Mouse (Mus musculus) megakaryocyte progenitor cell, adult 5-6 weeks (primary cell): ENCODE measurements around the gene Tmem267. TPM values are rescaled to one million over a fixed set of nuclear protein-coding genes. Genes with fewer than 3 reads are reported as not detected.
"Not testable (repeated sequence)": the region's sequence is repeated elsewhere in the genome, so short reads cannot be mapped to it uniquely, and the experiment has no call there.

Experiments used
- ATAC-seq: replicated peaks from 2 replicates; pipeline ENCODE4 v1.8.0; 2016; ENCODE audit warnings: mild to moderate bottlenecking, moderate TSS enrichment, inconsistent platforms; ENCODE audit not compliant: poor library complexity
- total RNA-seq, 2 experiments: library from RNA; stranded (forward) in 1 of 2; stranded (reverse) in 1 of 2; fragments of 157-497, 149-512 nt in 1 of 2; fragments of 200-1000 nt in 1 of 2; gene quantifications; 2 replicates each; pipeline versions ENCODE4 v1.2.3 to v1.2.4; 2015 to 2017

The Tmem267 gene
- total RNA-seq, 2 experiments from 2014 or later: 3.4 to 14.5 TPM

GRCm38 (mm10) chr13:119604322-119604721 lies 116.5 kb downstream of the Tmem267 start:
- not testable (repeated sequence) for ATAC-seq

GRCm38 (mm10) chr13:119618841-119619240 lies 131.0 kb downstream of the Tmem267 start:
- no peak for ATAC-seq

GRCm38 (mm10) chr13:119619735-119620134 lies 131.9 kb downstream of the Tmem267 start:
- ATAC-seq: no peak

GRCm38 (mm10) chr13:119623634-119624033 lies 135.8 kb downstream of the Tmem267 start, which contains the start of gene Ccl28:
Ccl28 (plus strand) TSS chr13:119623819.
- no peak for ATAC-seq

- ATAC-seq: peak; percentile 91
Observed at GRCm38 (mm10) chr13:119625952-119626351, 138.1 kb downstream of the Tmem267 start.

- peak; percentile 100 for ATAC-seq
Observed at GRCm38 (mm10) chr13:119631482-119632155, 143.8 kb downstream of the Tmem267 start.

- ATAC-seq: no peak
Observed at GRCm38 (mm10) chr13:119632156-119632548, 144.3 kb downstream of the Tmem267 start.

GRCm38 (mm10) chr13:119635496-119635895 lies 147.7 kb downstream of the Tmem267 start:
- ATAC-seq: no peak

- no peak for ATAC-seq
Observed at GRCm38 (mm10) chr13:119637837-119638236, 150.0 kb downstream of the Tmem267 start.

GRCm38 (mm10) chr13:119638449-119638848 lies 150.6 kb downstream of the Tmem267 start:
- ATAC-seq: no peak

- ATAC-seq: peak; percentile 74
Observed at GRCm38 (mm10) chr13:119639302-119639701, 151.5 kb downstream of the Tmem267 start.

- peak; percentile 87 for ATAC-seq
Observed at GRCm38 (mm10) chr13:119640504-119640903, 152.7 kb downstream of the Tmem267 start.

- no peak for ATAC-seq
Observed at GRCm38 (mm10) chr13:119641145-119641544, 153.3 kb downstream of the Tmem267 start.

GRCm38 (mm10) chr13:119644769-119645168 lies 156.9 kb downstream of the Tmem267 start:
- no peak for ATAC-seq

- ATAC-seq: no peak
Observed at GRCm38 (mm10) chr13:119646511-119646910, 158.7 kb downstream of the Tmem267 start.

GRCm38 (mm10) chr13:119648891-119649698 lies 161.3 kb downstream of the Tmem267 start:
- no peak for ATAC-seq

- ATAC-seq: no peak
Observed at GRCm38 (mm10) chr13:119649699-119650046, 161.8 kb downstream of the Tmem267 start.

GRCm38 (mm10) chr13:119654734-119655133 lies 166.9 kb downstream of the Tmem267 start:
- no peak for ATAC-seq

GRCm38 (mm10) chr13:119656246-119656645 lies 168.4 kb downstream of the Tmem267 start:
- no peak for ATAC-seq

- no peak for ATAC-seq
Observed at GRCm38 (mm10) chr13:119656846-119657416, 169.1 kb downstream of the Tmem267 start.
